Mouse (Mus musculus) embryo, embryonic 10 days (tissue): Measurements from ENCODE around the gene Gm10024.
"Not testable (repeated sequence)": the region's sequence is repeated elsewhere in the genome, so short reads cannot be mapped to it uniquely, and the experiment has no call there.

ENCODE experiments used
- DNase-seq: peaks from one replicate; pipeline ENCODE4 v3.0.0-alpha.2; 2015; ENCODE audit warnings: low spot score

The Gm10024 gene

DNA sequence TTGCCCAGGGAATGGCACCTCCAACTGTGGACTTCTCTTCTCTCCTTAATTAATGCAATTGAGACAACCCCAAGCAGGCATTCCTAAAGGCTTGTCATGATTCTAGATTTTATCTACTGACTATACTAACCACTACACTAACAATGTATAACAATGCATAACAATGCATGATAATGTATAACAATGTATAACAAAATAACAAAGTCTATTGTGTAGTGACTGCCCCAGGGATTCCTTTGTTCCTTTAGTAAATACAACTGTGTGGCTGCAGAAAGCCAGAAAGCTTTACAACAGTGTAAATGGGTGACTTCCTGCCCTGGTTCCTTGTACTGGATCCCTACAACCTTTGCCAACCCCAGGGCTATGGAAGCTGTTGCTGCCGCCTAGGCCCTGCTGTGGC, 24.7 kb downstream of the Gm10024 start:
- no peak for DNase-seq

GRCm38 (mm10) chr10:77738929-77739328, 27.7 kb downstream of the Gm10024 start:
- no peak for DNase-seq

- DNase-seq = not testable (repeated sequence)
Measured at GRCm38 (mm10) chr10:77741924-77742688, 30.8 kb downstream of the Gm10024 start, which contains the start of gene Gm18596. Gm18596 (minus strand) TSS chr10:77742638.

DNA sequence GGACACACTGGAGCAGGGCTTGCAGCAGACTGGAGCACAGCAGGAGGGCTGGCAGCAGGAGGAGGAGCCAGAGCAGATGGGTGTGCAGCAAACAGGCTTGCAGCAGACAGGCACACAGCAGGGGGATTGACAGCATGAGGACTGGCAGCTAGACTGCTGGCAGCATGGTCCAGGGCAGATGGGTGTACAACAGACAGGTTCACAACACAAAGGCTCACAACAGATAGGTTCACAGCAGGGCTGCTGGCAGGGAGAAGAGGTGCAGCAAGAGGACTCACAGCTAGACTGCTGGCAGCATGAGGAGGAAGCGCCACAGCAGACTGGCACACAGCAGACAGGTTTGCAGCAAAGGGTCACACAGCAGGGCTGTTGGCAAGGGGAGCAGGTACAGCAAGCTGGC, 39.4 kb downstream of the Gm10024 start:
- not testable (repeated sequence) for DNase-seq

- not testable (repeated sequence) for DNase-seq
Measured at GRCm38 (mm10) chr10:77751254-77751653, 40.0 kb downstream of the Gm10024 start, which contains the start of gene Gm9736. Gm9736 (minus strand) TSS chr10:77751354.

DNA sequence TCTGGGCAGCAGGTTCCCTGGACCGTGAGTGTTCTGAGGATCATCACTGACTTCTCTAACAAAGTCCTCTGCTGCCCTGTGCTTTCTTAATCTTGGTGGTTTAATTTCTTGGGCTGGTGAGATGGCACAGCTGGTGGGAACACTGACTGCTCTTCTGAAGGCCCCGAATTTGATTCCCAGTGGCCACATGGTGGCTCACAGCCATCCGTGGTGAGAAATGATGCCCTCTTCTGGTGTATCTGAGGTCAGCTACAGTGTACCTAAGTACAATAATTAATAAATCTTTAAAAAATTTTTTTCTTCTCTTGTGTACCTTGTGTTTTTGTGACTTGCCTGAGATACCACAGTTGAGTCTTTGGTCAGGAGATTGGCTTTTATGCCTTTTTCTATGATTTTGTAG, 41.1 kb downstream of the Gm10024 start:
- not testable (repeated sequence) for DNase-seq

DNA sequence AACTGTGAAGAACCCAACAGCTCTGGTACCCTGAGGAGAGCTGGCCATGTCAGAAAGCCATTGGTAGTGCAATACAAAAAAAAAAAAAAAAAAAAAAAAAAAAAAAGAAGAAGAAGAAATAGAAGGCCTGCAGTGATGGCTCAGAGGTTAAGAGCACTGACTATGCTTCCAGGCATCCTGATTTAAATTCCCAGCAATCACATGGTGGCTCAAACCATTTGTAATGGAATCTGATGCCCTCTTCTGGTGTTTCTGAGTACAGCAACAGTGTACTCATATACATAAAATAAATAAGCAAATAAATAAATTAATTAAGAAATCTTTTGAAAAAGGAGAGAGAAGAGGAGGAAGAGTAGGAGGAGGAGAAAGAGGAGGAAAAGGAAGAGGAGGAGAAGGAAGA, 42.2 kb downstream of the Gm10024 start:
- DNase-seq = no peak

DNA sequence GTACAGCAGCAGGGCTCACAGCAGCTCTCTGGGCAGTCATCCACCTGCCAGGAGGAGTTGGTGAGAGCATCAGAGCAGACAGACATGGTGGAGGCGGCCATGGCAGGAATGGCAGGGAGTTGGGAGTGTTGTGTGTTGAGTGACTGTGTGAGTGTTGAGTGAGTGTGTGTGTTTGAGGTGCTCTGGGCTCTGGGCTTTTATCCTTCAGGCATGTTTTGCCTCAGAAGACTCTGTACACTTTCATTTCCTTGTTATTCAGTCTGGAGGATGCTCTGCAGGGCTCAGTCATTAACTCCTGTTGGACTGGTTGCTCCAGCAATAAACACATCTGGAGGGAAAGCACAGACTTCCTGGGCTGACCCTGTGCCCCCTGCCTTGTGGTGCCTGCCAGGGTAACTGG, 48.3 kb downstream of the Gm10024 start, which contains the start of gene Gm3233:
TSS of gene Gm3233 (minus strand) at position 101 of the 400 bp plus-strand sequence.
- not testable (repeated sequence) for DNase-seq
